Mouse (Mus musculus) megakaryocyte, embryonic 14.5 days (primary cell): ENCODE data around the gene Tmem45b.

Experiments used
- FLI1 ChIP-seq: IDR thresholded peaks from 2 replicates; pipeline ENCODE4 v1.6.1; 2012; ENCODE audit warnings: low read length, inconsistent platforms, mixed read lengths
- GATA1 ChIP-seq: IDR thresholded peaks from 3 replicates; pipeline ENCODE4 v1.6.1; 2012; ENCODE audit warnings: mixed read lengths, low read length, inconsistent platforms, borderline replicate concordance

DNA sequence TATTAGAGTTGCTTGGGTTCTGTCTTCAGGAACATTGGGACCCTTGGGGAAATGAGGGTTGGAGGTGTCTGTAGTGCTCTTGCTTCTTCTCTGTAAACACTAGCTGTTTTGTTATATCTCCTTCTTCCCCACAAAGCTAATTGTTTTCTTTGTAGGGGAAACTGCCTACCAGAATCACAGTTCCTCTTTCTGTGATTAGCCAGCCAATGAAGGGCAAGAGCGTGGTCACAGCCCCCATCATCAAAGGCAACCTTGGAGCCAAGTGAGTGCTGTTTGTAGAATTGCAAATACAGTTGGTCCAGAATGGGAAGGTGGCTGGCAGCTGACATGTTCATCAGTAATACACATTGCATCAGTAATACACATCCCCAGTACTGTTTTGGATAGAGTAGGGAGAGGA lies 45.4 kb downstream of the Tmem45b start:
- TF ChIP-seq GATA1: no peak
- TF ChIP-seq FLI1: no peak
